Mouse (Mus musculus): ENCODE results near the gene Snx6. TPM values are rescaled to one million over a fixed set of nuclear protein-coding genes. Genes with fewer than 3 reads are reported as not detected.
"Not testable (repeated sequence)": the region's sequence is repeated elsewhere in the genome, so short reads cannot be mapped to it uniquely, and the experiment has no call there.

Gene Snx6
- total RNA-seq, 2 experiments from 2014 or later: 47.8 to 77.2 TPM

DNA sequence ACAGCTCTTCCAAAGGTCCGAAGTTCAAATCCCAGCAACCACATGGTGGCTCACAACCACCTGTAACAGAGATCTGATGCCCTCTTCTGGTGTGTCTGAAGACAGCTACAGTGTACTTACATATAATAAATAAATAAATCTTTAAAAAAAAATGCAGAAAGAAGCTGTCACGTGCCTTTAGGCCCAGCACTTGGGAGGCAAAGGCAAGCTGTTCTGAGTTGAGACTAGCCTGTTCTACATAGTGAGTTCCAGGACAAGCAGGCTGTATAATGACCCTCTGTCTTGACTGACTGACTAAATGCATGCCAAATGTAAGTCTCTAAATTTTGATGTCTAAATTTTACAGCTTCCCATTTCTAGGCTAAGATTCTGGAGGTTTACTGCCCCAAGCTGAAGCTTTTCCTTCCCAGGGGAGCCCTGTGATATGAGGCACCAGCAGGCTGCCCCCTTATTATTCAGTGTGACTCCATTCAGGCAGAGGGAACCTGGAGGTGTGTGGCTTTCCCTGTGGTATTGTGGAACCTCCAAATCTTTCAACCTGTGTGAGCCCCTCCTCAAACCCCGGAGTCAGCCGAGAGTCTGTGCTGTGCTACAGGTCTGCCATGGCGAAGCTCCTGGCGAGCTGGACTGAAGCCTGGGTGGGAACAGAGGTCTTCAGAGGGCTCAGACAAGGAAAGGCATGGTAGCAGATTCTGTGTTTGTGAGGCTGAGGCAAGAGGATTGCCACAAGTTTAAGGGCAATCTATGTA lies 9.9 kb upstream of the Snx6 start:
- no peak for ATAC-seq (replicated peaks; ENCODE audit: poor library complexity, severe bottlenecking)

DNA sequence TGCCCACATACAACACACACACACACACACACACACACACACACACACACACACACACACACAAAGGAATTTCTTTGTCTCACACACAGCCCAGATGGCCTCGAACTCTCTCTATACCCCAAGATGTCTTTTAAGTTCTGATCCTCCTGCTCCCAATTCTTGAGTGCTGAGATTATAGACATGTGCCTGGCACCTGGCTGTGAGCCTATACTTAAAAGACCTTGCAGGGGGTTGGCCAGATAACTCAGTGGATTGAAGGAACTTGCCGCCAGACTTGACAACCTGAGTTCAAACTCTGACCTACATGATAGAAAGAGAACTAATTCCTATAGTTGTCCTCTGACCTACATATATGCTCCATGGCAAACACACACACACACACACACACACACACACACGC lies 8.0 kb upstream of the Snx6 start:
- no peak for ATAC-seq (replicated peaks; ENCODE audit: poor library complexity, severe bottlenecking)

DNA sequence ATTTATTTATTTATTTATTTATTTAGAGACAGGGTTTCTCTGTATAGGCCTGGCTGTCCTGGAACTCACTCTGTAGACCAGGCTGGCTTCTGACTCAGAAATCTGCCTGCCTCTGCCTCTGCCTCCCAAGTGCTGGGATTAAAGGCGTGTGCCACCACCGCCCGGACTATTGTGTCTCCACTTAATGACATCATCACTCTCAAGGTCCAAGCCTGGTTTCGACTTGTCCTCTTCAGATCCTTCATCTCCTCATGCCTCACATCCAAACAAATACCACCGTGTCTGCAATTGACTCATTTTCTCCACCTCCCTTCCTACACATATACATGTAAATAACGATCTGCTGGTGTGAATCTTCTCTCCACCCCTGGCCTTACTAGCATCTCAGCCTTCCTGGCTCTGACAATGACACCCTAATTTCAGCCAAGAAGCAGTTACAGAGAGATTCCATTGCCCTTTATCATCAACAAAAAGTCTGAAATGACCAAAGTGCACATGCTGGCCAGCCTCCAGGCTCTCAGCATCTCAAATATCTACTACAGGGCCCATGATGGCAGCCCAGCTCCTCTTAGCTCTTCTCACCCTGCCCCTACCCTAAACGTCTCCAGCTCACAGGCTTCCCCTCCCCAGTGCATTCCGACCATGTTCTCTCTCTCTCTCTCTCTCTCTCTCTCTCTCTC lies 1.2 kb upstream of the Snx6 start:
- ATAC-seq (replicated peaks; ENCODE audit: poor library complexity, severe bottlenecking): no peak

DNA sequence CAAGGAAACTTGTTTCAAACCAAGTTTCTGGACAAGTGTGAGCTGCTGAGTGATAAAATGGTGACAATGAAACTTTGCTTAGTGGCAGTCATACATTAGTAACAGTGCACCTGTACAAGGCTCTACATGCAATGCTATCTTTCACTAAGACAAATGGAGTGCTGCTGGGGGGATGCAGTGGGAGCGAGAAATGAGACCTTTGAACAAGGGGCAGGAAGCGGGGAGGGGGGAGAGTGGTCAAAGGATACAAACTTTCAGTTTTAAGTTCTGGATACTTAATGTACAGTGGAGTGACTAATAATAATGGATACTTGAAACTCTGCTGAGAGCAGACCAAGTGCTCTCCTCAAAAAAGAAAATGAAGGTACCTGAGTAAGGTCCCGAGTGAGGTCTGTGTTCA lies 1.1 kb downstream of the Snx6 start:
- no peak for ATAC-seq (replicated peaks; ENCODE audit: poor library complexity, severe bottlenecking)

DNA sequence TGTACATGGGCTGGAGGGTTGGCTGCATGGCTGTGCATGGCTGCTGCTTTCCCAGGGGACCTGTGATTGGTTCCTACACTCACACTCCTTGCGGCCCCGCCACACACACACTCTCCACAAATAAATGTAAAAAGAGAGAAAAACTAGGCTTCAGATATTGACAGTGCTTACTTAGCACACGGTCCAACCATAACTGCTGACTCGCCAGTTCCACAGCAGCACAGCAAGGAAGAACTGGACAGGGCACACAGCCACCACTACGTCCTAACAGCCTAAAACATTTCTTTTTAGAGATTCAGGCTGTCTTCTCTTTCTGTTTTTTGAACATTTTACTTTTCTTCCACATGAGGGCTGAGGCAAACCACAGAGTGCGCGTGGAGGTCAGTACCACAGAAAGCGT lies 4.0 kb downstream of the Snx6 start:
- no peak for ATAC-seq (replicated peaks; ENCODE audit: poor library complexity, severe bottlenecking)

DNA sequence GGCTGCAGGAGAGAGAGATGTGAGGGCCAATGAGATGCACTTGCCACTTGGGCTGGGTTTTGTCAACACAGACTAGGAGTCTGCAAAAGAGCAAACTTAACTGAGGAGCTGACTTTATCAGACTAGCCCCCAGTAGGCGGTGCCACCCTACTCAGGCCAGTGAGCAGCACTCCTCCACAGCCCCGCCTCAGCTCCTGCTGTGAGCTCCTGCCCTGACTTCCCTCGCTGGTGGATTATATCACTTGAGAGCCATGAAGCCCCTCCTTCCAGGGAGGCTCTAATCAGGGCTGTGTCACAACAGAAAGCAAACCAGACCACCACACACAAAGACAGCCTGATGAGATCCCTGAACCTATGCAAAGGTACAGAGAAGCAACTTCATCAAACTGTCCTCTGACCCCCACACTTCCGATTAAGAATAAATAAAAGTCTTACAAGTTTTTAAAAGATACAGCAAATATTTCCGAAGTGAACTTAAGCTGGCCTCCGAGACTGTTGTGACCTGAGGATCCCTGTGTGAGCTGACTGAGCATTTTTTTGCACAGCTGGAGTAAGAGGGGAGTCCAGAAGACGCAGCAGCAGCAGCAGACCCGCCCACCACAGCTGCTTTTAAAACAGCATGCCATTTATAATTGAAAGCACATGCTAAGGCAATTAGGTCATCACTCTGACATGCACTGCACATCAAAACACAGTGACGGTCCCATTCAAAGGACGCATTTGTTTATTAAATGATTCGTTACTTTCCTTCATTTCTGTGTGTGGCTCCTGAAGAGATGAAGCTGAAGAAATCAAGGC lies 6.0 kb downstream of the Snx6 start:
- ATAC-seq (replicated peaks; ENCODE audit: poor library complexity, severe bottlenecking): peak; percentile 53

DNA sequence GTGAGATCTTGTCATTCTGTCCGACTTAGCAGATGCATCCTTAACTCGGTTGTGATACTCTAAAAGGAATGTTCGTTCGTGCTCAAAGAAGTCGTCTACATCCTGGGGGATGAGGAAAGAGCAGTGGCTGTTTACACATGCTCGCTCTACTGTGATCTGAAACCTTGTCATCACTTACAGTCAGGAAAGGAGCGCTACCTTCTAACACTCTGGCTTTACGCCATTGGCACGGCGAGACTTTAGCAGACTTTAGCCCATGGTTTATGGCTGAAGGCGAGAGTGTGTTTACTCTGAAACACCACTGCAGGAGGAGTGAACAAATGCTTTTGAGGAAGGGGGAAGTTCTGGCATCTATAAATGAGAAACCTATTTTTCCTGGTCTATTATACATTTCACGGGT lies 31.9 kb downstream of the Snx6 start:
- no peak for ATAC-seq (replicated peaks; ENCODE audit: poor library complexity, severe bottlenecking)

DNA sequence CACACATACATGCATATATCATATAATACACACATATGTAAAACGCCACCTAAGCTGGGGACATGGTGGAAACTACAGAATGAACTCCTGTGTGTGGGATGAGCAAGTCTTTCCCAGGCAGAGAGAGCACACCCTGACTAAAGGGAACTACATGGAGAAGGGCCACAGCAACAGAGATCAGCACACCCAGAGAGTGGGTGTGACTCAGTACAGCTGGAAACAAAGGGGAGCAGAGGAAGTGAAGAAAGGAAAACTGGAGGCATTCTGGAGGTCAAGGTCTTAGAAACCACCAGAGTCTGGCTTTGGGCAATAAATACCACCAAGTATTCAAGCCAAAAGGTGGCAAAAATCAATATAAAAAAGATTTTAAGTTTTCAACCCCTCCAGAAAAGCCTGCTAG lies 34.8 kb downstream of the Snx6 start:
- no peak for ATAC-seq (replicated peaks; ENCODE audit: poor library complexity, severe bottlenecking)

DNA sequence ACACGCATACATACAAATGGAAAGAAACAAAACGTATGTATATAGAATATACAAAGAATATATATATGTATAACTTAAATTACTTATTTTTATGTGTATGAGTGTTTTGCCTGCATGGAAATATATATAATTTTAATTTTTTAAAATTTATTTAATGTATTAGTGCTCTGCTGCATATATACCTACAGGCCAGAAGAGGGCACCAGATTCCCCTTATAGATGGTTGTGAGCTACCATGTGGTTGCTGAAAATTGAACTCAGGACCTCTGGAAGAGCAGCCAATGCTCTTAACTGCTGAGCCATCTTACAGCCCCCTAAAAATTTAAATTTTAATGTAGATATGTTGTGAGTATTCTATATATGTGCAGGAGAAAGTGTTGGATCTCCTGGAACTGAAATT lies 36.7 kb downstream of the Snx6 start:
- ATAC-seq (replicated peaks; ENCODE audit: poor library complexity, severe bottlenecking): no peak

DNA sequence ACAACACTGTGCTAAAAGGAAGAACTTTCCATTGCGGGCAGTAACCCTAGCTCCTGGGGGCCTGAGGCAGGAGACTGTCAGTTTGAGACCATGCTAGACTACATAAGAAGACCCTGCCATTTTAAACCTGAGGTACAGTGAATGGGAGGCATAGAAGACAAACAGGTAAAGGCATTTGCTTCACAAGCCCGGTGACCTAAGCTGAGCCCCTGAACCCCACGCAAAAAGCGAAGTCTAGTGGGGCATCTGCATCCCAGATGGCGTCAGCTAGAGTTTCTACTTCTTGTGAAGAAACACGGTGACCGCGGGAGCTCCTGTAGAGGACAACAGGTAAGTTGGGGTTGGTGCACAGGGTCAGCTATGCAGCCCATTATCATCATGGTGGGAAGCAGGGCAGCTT lies 46.9 kb downstream of the Snx6 start:
- ATAC-seq (replicated peaks; ENCODE audit: poor library complexity, severe bottlenecking): no peak

DNA sequence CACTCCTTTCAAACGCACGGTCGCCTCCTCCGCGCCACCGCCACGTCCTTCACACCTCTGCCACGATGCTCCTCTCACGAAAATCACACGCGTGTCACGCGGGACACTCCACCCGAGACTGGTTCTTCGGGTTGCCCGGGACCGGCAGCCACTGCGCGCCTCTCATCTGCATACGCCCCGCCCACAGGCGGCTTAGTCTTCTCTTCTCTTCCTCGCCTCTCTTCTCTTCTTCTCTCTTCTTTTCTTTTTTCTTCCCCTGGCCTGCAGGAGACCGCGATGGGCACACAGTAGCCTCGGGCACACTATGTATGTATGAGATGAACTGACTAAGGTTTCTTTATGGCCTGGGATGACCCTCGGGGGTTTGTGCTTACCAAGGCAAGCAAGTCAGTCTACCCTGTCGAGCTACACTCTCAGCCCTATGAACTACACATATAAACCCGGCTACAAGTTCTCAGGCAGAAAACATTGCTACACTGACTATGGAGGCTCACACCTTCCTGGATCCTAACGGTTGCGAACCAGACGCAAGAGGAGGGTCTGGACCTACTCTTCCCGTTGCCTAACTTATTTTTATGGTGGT lies 56.8 kb downstream of the Snx6 start:
- peak; percentile 7 for ATAC-seq (replicated peaks; ENCODE audit: poor library complexity, severe bottlenecking)

DNA sequence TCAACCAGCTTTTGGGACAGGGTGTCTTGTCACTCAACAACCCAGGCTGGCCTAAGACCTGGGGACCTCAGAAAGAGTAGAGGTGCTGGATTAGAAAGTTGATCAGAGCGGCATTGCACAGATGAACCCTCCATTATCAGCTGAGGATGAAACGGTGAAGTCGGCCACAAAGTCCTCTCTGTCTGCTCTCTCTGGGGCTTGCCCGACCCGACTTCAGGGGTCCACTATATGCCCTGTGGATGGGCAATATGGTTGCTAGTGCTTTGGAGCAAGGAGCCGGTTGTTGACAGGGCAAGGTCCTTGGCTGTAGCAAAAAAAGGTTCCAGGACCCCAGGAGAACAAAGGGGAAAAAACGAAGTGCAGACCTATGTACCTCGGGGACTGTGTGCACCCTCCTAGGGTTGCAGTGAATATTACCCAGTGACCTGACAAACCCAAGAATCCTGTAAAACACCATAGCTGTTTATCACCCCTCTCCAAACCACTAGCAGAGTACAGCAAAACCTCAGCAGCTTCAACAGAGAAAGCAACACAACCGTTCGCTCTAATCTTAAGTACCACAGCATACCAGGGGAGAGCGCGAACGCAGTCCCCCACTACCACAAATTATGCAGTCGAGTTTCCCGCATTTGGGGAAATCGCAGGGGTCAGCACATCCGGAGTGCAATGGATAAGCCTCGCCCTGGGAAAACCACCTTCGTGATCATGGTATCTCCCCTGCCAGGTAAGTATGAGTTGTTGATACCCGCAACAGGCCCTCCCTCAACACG lies 57.4 kb downstream of the Snx6 start:
- peak; percentile 47 for ATAC-seq (replicated peaks; ENCODE audit: poor library complexity, severe bottlenecking)

DNA sequence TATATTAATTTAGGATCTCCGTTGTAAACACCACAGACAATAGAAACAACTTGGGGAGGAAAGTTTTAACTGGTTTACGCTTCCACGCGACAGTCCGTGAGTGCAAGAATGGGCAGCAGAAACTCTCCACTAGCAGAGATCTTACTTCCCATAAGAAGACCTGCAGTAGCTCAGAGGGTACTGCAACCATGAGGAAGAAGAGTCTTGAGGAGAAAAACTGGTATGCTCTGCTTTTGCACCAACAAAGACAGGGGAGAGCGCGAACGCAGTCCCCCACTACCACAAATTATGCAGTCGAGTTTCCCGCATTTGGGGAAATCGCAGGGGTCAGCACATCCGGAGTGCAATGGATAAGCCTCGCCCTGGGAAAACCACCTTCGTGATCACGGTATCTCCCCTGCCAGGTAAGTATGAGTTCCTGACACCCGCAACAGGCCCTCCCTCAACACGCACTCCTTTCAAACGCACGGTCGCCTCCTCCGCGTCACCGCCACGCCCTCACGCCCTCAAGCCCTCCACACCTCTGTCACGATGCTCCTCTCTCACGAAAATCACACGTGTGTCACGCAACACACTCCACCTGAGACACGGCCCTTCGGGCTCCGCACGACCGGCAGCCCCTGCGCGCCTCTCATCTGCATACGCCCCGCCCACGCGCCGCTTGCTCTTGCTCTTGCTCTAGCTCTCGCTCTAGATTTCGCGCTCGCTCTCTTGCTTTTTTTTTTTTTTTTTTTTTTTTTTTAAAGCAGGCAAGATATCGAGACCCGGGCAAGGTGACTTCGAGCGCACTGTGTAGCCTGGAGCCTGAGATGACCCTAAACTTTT lies 61.0 kb downstream of the Snx6 start:
- peak; percentile 18 for ATAC-seq (replicated peaks; ENCODE audit: poor library complexity, severe bottlenecking)

DNA sequence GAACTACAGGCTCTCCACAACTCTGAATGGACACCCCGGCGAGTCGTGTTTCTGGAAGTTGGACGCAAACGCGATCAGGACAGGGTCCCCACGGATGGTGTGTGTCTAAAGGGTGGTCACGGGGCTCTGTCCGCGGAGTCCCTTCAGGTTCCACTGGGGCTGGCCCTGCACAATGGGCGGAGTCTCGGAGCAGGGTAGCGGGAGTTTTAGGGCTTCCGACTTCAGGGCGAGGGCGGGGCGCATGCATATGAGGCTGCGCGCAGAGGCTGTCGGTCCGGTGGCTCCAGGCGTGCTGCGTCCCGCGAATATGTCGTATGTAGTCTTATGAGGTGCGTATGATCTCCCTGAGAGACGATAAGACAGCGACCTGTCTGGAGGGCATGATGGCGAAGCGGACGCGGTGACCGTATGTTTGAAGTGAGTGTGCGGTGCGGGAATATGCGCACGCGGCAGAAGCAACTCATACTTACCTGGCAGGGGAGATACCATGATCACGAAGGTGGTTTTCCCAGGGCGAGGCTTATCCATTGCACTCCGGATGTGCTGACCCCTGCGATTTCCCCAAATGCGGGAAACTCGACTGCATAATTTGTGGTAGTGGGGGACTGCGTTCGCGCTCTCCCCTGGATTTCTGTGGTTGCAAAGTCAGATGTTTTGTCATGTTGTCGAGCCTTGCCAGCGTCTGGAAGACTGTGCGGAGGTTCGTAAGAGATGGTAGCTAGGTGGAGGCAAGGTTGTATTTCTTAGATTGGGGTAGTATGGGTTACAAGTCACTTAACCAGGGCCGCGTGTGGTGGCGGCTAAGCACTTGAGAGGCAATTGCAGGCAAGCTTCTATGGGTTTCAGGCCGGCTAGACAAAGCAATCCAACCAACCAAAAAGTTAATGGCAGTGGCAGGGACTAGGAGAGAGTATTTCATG lies 66.1 kb downstream of the Snx6 start:
- ATAC-seq (replicated peaks; ENCODE audit: poor library complexity, severe bottlenecking): peak; percentile 65

DNA sequence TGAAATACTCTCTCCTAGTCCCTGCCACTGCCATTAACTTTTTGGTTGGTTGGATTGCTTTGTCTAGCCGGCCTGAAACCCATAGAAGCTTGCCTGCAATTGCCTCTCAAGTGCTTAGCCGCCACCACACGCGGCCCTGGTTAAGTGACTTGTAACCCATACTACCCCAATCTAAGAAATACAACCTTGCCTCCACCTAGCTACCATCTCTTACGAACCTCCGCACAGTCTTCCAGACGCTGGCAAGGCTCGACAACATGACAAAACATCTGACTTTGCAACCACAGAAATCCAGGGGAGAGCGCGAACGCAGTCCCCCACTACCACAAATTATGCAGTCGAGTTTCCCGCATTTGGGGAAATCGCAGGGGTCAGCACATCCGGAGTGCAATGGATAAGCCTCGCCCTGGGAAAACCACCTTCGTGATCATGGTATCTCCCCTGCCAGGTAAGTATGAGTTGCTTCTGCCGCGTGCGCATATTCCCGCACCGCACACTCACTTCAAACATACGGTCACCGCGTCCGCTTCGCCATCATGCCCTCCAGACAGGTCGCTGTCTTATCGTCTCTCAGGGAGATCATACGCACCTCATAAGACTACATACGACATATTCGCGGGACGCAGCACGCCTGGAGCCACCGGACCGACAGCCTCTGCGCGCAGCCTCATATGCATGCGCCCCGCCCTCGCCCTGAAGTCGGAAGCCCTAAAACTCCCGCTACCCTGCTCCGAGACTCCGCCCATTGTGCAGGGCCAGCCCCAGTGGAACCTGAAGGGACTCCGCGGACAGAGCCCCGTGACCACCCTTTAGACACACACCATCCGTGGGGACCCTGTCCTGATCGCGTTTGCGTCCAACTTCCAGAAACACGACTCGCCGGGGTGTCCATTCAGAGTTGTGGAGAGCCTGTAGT lies 76.4 kb downstream of the Snx6 start:
- peak; percentile 64 for ATAC-seq (replicated peaks; ENCODE audit: poor library complexity, severe bottlenecking)

DNA sequence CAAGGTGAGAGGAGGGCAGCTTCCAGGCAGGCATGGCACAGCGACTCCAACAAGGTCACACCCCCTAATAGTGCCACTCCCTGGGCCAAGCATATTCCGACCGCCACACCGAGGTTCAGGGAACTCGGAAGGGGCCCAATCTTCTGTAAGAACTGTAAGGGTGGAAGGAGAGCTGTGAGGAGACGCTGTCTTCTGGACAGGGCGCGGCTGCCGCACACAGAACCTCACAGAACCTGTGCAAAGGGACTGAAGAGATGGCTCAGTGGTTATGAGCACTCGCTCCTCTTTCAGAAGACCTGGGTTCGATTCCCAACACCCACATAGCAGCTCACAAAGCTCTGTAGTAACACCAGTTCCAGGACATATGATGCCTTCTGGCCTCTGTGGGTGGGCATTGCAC lies 78.0 kb downstream of the Snx6 start:
- ATAC-seq (replicated peaks; ENCODE audit: poor library complexity, severe bottlenecking): not testable (repeated sequence)

Measured in granulocyte monocyte progenitor cell, adult 5-6 weeks (primary cell).